Mouse (Mus musculus) limb, embryonic 14.5 days (tissue): ENCODE data around the gene Pnpla7. TPM values are rescaled to one million over a fixed set of nuclear protein-coding genes. Genes with fewer than 3 reads are reported as not detected.

Experiments used
- ATAC-seq: fragments of 200-750 bp; cut with Nextera tagmentation; 2 replicates; pipeline ENCODE4 v1.8.0; 2017; ENCODE audit warnings: low read depth, moderate number of reproducible peaks, moderate TSS enrichment; ENCODE audit not compliant: low FRiP score
- DNase-seq: peaks from one replicate; pipeline ENCODE4 v3.0.0-alpha.2; 2015; ENCODE audit warnings: low spot score
- H3K27ac ChIP-seq: fragments of 300-500 bp; sonication (generic); replicated peaks from 2 replicates; pipeline ENCODE4 v1.5.1; 2014; ENCODE audit warnings: low read depth, mild to moderate bottlenecking, low read length, moderate library complexity, mixed read lengths
- H3K27me3 ChIP-seq: fragments of 300-500 bp; sonication (generic); 2 replicates; pipeline ENCODE4 v1.6.1; 2014; ENCODE audit warnings: low read length, mixed read lengths; ENCODE audit not compliant: control insufficient read depth, insufficient read depth
- H3K36me3 ChIP-seq: fragments of 300-500 bp; sonication (generic); 2 replicates; pipeline ENCODE4 v1.6.1; 2014; ENCODE audit warnings: mild to moderate bottlenecking, low read length, moderate library complexity, mixed read lengths; ENCODE audit not compliant: control insufficient read depth, insufficient read depth
- H3K4me1 ChIP-seq: fragments of 300-500 bp; sonication (generic); 2 replicates; pipeline ENCODE4 v1.6.1; 2014; ENCODE audit warnings: antibody characterized with exemption, low read length, mixed read lengths; ENCODE audit not compliant: control insufficient read depth, insufficient read depth
- H3K4me2 ChIP-seq: fragments of 300-500 bp; sonication (generic); replicated peaks from 2 replicates; pipeline ENCODE4 v1.6.1; 2014; ENCODE audit warnings: low read depth, mild to moderate bottlenecking, low read length, moderate library complexity; ENCODE audit not compliant: severe bottlenecking
- H3K4me3 ChIP-seq: fragments of 300-500 bp; sonication (generic); replicated peaks from 2 replicates; pipeline ENCODE4 v1.5.1; 2014; ENCODE audit warnings: low read length
- H3K9ac ChIP-seq: fragments of 300-500 bp; sonication (generic); 2 replicates; pipeline ENCODE4 v1.6.1; 2014; ENCODE audit warnings: mild to moderate bottlenecking, low read depth, low read length, moderate library complexity; ENCODE audit not compliant: severe bottlenecking
- H3K9me3 ChIP-seq: fragments of 300-500 bp; sonication (generic); 2 replicates; pipeline ENCODE4 v1.6.1; 2016; ENCODE audit warnings: low read length; ENCODE audit not compliant: control insufficient read depth
- POLR2A ChIP-seq: fragments of 200-500 bp; IDR thresholded peaks from 2 replicates; pipeline ENCODE4 v1.8.0; 2012; ENCODE audit warnings: inconsistent platforms, mild to moderate bottlenecking, moderate library complexity, borderline replicate concordance; ENCODE audit not compliant: insufficient read depth, insufficient read length; ENCODE audit errors: extremely low read depth
- WGBS: fragments of 180-500 bp; shearing (Covaris S2); extraction: QIAGEN DNeasy Blood & Tissue Kit; methylation state at CpG from one replicate; pipeline ENCODE4 v1.1.7; 2014; 5-methylcytosine and 5-hydroxymethylcytosine counted together
- polyA plus RNA-seq, 2 experiments: library from polyadenylated mRNA; depleted of rRNA in 1 of 2; stranded (reverse) in 1 of 2; unstranded in 1 of 2; fragments of >200 nt; fragmentation: Nextera tagmentation in 1 of 2; extraction: Ambion mirVana in 1 of 2; gene quantifications; 2 replicates each; pipeline versions ENCODE4 v1.2.1 to v1.2.3; 2012 to 2014

The Pnpla7 gene
- polyA plus RNA-seq, 2 experiments = 7.9 to 12.0 TPM

GRCm38 (mm10) chr2:25072398-25072797, 96.6 kb downstream of the Pnpla7 start:
- Histone ChIP-seq H3K27me3 (no peaks in the 10 kb centered on the region), H3K4me3 (no peak overlapping the region), H3K4me2 (no peak overlapping the region), H3K4me1 (no peaks in the 10 kb centered on the region), H3K36me3 (no peaks in the 10 kb centered on the region), H3K27ac (no peak overlapping the region), H3K9me3 (no peaks in the 10 kb centered on the region), H3K9ac (no peak overlapping the region)
- TF ChIP-seq POLR2A = no peak
- ATAC-seq (no peak), DNase-seq (no peak)
- 97% methylated on average over 4 of the region's 4 CpGs for WGBS

- Histone ChIP-seq H3K9me3 (no peaks in the 10 kb centered on the region), H3K27me3 (no peaks in the 10 kb centered on the region), H3K27ac (no peak overlapping the region), H3K4me3 (no peak overlapping the region), H3K4me1 (no peaks in the 10 kb centered on the region), H3K36me3 (no peaks in the 10 kb centered on the region), H3K9ac (no peak overlapping the region), H3K4me2 (no peak overlapping the region)
- no peak for TF ChIP-seq POLR2A
- no peak for ATAC-seq
- WGBS = 59% methylated on average over 4 of the region's 4 CpGs
- no peak for DNase-seq
These were observed 99.7 kb downstream of the Pnpla7 start for GRCm38 (mm10) chr2:25075506-25075905.

GRCm38 (mm10) chr2:25078967-25079366, 103.1 kb downstream of the Pnpla7 start:
- no peaks in the 10 kb centered on the region for H3K36me3 ChIP-seq
- no peaks in the 10 kb centered on the region for H3K27me3 ChIP-seq
- H3K9me3 ChIP-seq = no peaks in the 10 kb centered on the region
- no peak overlapping the region for H3K9ac ChIP-seq
- no peak for TF ChIP-seq POLR2A
- H3K27ac ChIP-seq = no peak overlapping the region
- 75% methylated on average over 1 of the region's 1 CpGs for WGBS
- H3K4me1 ChIP-seq = no peaks in the 10 kb centered on the region
- ATAC-seq (no peak), DNase-seq (no peak)
- no peak overlapping the region for H3K4me3 ChIP-seq
- no peak overlapping the region for H3K4me2 ChIP-seq

GRCm38 (mm10) chr2:25080076-25080475, 104.2 kb downstream of the Pnpla7 start, which contains the start of gene Entpd8:
Entpd8 (plus strand) TSS chr2:25080304.
- Histone ChIP-seq H3K9ac (no peak within 1 kb of the TSS), H3K4me2 (no peak within 1 kb of the TSS), H3K27me3 (no peaks in the 10 kb centered on the region), H3K27ac (no peak within 1 kb of the TSS), H3K9me3 (no peaks in the 10 kb centered on the region), H3K4me1 (no peaks in the 10 kb centered on the region), H3K4me3 (no peak within 1 kb of the TSS), H3K36me3 (no peaks in the 10 kb centered on the region)
- ATAC-seq = no peak
- WGBS = 56% methylated on average over 5 of the region's 5 CpGs
- no peak for TF ChIP-seq POLR2A
- DNase-seq = no peak

GRCm38 (mm10) chr2:25083697-25084096, 107.9 kb downstream of the Pnpla7 start:
- no peak overlapping the region for H3K4me2 ChIP-seq
- H3K27me3 ChIP-seq = no peaks in the 10 kb centered on the region
- no peak for DNase-seq
- no peak for ATAC-seq
- no peaks in the 10 kb centered on the region for H3K9me3 ChIP-seq
- H3K9ac ChIP-seq = no peak overlapping the region
- no peaks in the 10 kb centered on the region for H3K4me1 ChIP-seq
- WGBS = 80% methylated on average over 4 of the region's 4 CpGs
- no peaks in the 10 kb centered on the region for H3K36me3 ChIP-seq
- no peak overlapping the region for H3K27ac ChIP-seq
- H3K4me3 ChIP-seq = no peak overlapping the region
- TF ChIP-seq POLR2A = no peak

- WGBS = 81% methylated on average over 5 of the region's 5 CpGs
These were observed 109.7 kb downstream of the Pnpla7 start for GRCm38 (mm10) chr2:25085571-25085970.

More at GRCm38 (mm10) chr2:25085571-25085970, 109.7 kb downstream of the Pnpla7 start:
- H3K27me3 ChIP-seq = no peaks in the 10 kb centered on the region
- no peak for TF ChIP-seq POLR2A
- H3K27ac ChIP-seq = no peak overlapping the region
- no peak overlapping the region for H3K4me3 ChIP-seq
- no peaks in the 10 kb centered on the region for H3K9me3 ChIP-seq
- DNase-seq (no peak), ATAC-seq (no peak)
- no peak overlapping the region for H3K9ac ChIP-seq
- H3K4me1 ChIP-seq = no peaks in the 10 kb centered on the region
- no peaks in the 10 kb centered on the region for H3K36me3 ChIP-seq
- H3K4me2 ChIP-seq = no peak overlapping the region
